Mouse (Mus musculus) brain, embryonic 14.5 days (tissue): ENCODE results near the gene En2.

Source experiments
- CTCF ChIP-seq: fragments of 200-500 bp; IDR thresholded peaks from 2 replicates; pipeline ENCODE4 v1.5.1; 2012; ENCODE audit warnings: inconsistent platforms, mild to moderate bottlenecking, moderate library complexity, borderline replicate concordance; ENCODE audit not compliant: insufficient read depth, insufficient read length; ENCODE audit errors: extremely low read depth
- POLR2A ChIP-seq: fragments of 200-500 bp; IDR thresholded peaks from 2 replicates; pipeline ENCODE4 v1.6.1; 2012; ENCODE audit warnings: mild to moderate bottlenecking, inconsistent platforms, borderline replicate concordance; ENCODE audit not compliant: poor library complexity, insufficient read depth, insufficient read length, severe bottlenecking; ENCODE audit errors: extremely low read depth

GRCm38 (mm10) chr5:28132231-28132630, 33.3 kb upstream of the En2 start:
- no peak for TF ChIP-seq CTCF
- TF ChIP-seq POLR2A = no peak
